Mouse (Mus musculus) gastrocnemius, postnatal 10 days (tissue): ENCODE data around the gene Gm9817. TPM values are rescaled to one million over a fixed set of nuclear protein-coding genes. Genes with fewer than 3 reads are reported as not detected.
A peak's percentile ranks its signal among the peaks of the same experiment; 100 is the strongest.
"Not testable (repeated sequence)": the region's sequence is repeated elsewhere in the genome, so short reads cannot be mapped to it uniquely, and the experiment has no call there.

Experiments used
- DNase-seq: peaks from one replicate; pipeline ENCODE4 v3.0.0; 2021; ENCODE audit warnings: mixed read lengths
- long read RNA-seq, 2 experiments: library from polyadenylated mRNA; stranded (forward); transcript quantifications; one replicate each; pipeline ENCODE4 v2.0.0; 2021
- total RNA-seq, 2 experiments: library from RNA; stranded (reverse); gene quantifications; 2 replicates each; pipeline ENCODE4 v1.2.3; 2021

Gene Gm9817
- total RNA-seq: under 1 TPM; 0.09 to 0.20 TPM
- long read RNA-seq, experiment 1: 0 reads
- long read RNA-seq, experiment 2: 0 reads

DNA sequence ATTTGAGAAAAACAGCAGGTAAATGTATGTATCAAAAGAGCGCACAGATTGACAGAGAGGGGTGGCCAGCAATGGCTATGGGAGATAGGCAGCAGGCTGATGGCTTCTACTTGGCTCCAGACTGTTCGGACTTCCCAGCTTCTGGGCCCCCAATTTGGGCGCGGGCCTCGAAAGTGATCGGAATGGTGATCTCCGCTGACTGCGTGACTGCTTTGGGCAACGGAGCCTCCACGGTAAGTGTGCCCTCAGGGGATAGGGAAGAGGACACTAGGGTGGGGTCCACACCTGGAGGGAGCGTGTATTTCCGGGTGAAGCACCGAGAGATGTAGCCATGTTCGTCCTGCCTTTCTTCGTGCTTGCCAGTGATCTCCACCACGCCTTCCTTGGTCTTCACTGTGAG lies at the start of gene Gm9817:
Gene Gm9817 (plus strand): TSS at position 301 of the 400 bp plus-strand sequence.
- DNase-seq: not testable (repeated sequence)

DNA sequence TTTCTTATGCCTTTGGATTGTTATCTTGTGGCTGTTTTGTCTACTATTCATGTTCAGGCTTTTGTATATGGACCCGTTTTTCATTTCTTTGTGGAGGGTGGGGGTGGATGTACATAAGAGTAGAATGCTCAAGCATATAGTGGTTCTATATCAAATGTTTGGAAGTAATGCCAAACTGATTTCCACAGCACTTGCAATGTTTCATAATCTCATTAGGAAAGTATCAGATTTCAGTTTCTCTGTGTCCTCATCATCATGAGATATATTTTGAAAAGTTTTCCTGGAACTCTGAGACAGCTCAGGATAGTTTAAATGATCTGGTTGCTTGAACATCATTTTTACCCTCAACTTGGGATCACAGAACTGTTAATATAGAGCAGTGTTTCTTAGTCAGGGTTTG lies 48.7 kb upstream of the Gm9817 start:
- DNase-seq: no peak

- DNase-seq: peak; percentile 92
These were observed 47.7 kb upstream of the Gm9817 start for GRCm38 (mm10) chr13:45030830-45031229.

GRCm38 (mm10) chr13:45031314-45031713 lies 47.2 kb upstream of the Gm9817 start:
- no peak for DNase-seq

- no peak for DNase-seq
These were observed 46.7 kb upstream of the Gm9817 start for GRCm38 (mm10) chr13:45031748-45032147.

GRCm38 (mm10) chr13:45032484-45032883 lies 46.0 kb upstream of the Gm9817 start:
- DNase-seq: no peak

DNA sequence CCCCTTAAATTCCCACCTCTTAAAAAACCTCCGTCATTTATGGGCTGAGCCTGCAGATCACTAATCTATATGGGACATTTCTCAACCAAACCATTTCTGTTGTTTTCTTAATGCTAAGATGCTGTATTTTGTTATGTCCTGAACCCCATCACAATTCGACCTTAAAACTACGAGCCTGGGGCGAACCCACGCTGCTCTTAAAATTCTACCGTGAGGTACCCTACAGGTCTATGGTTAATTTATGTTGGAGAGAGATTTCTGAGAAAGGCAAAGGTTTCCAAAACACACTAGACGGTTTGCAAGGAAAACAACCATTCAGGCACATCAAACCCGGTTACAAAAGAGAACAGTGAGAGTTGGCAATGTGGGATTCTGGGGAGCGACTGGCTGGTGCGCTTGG lies 45.1 kb upstream of the Gm9817 start:
- no peak for DNase-seq

DNA sequence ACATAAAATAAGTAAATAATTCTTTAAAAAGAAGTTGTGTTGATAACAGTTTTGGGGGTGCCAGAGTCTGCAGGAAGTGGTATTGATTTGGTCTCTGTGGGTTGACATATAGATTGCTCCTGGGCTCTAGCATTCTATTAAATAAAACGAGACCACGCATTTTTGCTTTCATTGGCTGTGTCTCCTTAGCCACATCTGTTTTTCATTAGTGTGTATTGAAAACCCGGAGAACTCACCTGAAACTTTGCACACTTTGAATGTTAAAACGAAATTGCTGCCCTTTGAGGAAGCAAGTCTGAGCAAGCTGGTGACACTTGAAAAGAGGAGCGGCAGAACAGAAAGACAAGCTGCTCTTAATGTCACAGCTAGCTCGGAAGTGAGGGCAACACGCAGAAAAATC lies 43.7 kb upstream of the Gm9817 start:
- no peak for DNase-seq

GRCm38 (mm10) chr13:45036417-45036816 lies 42.1 kb upstream of the Gm9817 start:
- DNase-seq: peak; percentile 26

DNA sequence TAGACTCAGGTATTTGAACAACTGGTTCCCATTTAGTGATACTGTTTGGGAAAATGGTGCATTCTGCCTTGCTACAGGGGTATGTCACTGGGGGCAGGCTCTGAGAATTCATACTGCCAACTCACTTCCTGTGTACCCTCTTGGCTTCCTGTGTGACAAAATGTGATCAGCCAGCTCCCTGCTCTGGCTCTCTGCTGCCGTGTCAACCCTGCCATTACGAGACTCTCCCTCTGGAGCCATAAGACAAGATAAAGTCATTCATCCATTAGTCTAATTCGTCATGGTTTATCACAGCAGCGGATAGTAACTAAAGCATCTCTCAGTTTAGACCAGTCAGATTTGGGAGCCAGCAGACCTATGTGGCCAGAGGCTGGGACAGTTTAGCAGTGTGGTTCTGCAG lies 38.3 kb upstream of the Gm9817 start:
- DNase-seq: no peak

GRCm38 (mm10) chr13:45040741-45041140 lies 37.8 kb upstream of the Gm9817 start:
- DNase-seq: no peak

- DNase-seq: no peak
These were observed 35.0 kb upstream of the Gm9817 start for GRCm38 (mm10) chr13:45043466-45043865.

- DNase-seq: no peak
These were observed 29.1 kb upstream of the Gm9817 start for GRCm38 (mm10) chr13:45049261-45050020.

DNA sequence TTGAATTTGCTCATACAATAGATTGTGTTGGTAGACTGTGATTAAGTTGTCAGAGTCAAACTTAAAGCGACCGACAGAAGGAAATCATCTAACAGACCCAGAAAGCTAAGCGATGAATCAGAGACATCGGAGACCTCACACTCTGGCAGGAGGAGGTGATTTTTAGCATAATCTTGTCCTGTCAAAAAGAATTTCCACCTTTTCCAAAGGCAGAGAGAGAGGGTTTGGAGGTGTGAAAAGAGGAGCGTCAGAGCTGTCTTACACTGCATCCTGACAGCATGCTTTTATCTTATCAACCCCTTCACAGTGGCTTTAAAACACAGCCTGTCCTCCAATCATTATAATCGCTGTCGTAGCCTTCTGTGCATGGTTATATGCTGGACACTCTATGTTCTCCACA lies 25.7 kb upstream of the Gm9817 start:
- DNase-seq: no peak

DNA sequence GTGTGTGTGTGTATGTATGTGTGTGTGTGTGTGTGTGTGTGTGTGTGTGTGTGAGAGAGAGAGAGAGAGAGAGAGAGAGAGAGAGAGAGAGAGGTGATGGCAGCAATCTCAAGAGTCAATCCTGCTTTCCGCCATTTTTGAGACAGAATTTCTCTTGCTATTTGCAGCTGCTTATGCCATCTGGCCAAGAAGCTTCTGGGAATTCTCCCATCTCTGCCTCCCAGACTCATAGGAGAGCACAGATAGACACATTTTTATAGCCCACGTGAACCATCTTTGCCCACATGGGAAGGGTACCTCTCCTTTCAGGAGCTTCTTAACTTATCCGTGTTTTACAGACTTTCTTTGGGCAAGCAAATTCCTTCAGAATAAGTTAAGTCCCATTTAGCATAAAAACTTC lies 24.6 kb upstream of the Gm9817 start:
- no peak for DNase-seq

- no peak for DNase-seq
These were observed 19.3 kb upstream of the Gm9817 start for GRCm38 (mm10) chr13:45059206-45059605.

GRCm38 (mm10) chr13:45063146-45063545 lies 15.3 kb upstream of the Gm9817 start:
- no peak for DNase-seq

DNA sequence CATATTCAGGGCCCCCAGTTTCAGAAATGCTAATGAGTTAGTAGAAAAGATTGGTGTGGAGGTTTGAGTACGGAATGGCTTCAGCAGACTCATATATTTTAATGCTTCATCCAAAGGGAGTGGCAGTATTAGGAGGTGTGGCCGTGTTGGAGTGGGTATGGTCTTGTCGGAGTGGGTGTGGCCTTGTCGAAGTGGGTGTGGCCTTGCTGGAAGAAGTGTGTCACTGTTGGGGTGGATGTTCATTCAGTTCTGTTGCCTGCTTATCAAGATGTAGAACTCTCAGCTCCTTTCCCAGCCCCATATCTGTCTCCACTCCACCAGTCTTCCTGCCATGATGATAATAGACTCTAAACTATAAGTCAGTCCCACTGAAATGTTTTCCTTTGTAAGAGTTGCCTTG lies 13.5 kb upstream of the Gm9817 start:
- DNase-seq: no peak

- DNase-seq: no peak
These were observed 8.1 kb upstream of the Gm9817 start for GRCm38 (mm10) chr13:45070366-45070765.

GRCm38 (mm10) chr13:45075012-45075411 lies 3.5 kb upstream of the Gm9817 start:
- no peak for DNase-seq

- DNase-seq: no peak
These were observed 2.8 kb upstream of the Gm9817 start for GRCm38 (mm10) chr13:45075715-45076114.

- DNase-seq: no peak
These were observed 2.3 kb downstream of the Gm9817 start for GRCm38 (mm10) chr13:45080771-45081170.

- no peak for DNase-seq
These were observed 5.2 kb downstream of the Gm9817 start for GRCm38 (mm10) chr13:45083696-45084095.

- DNase-seq: no peak
These were observed 10.3 kb downstream of the Gm9817 start for GRCm38 (mm10) chr13:45088796-45089221.
